Mouse (Mus musculus) MEL (cell line): Measurements from ENCODE around the gene Metrn. TPM values are rescaled to one million over a fixed set of nuclear protein-coding genes. Genes with fewer than 3 reads are reported as not detected.

Experiments
- DNase-seq: peaks from one replicate; pipeline ENCODE4 v3.0.0; 2011; ENCODE audit warnings: low read depth, low spot score
- H3K27ac ChIP-seq: 2 replicates; pipeline ENCODE4 v1.5.1; 2012; ENCODE audit warnings: low read depth, mild to moderate bottlenecking, control low read depth, low read length, moderate library complexity; ENCODE audit not compliant: control insufficient read depth
- H3K27me3 ChIP-seq, 2 experiments: fragments of 150-350 bp in 1 of 2; sonication (generic) in 1 of 2; 2 replicates each; pipeline ENCODE4 v1.6.1; 2012; ENCODE audit warnings: low read length in 2 of 2, mild to moderate bottlenecking in 2 of 2, improper control_type of control experiment in 1 of 2, moderate library complexity in 1 of 2; ENCODE audit not compliant: insufficient read depth in 2 of 2, control insufficient read depth in 1 of 2
- H3K36me3 ChIP-seq, 2 experiments: 2 replicates each; pipeline ENCODE4 v1.6.1; 2012 to 2014; ENCODE audit warnings: low read length in 2 of 2, improper control_type of control experiment in 1 of 2, inconsistent platforms in 1 of 2, mild to moderate bottlenecking in 1 of 2; ENCODE audit not compliant: insufficient read depth in 2 of 2, control insufficient read depth in 1 of 2
- H3K4me1 ChIP-seq, 2 experiments: fragments of 150-350 bp in 1 of 2; sonication (generic) in 1 of 2; 2 replicates each; pipeline ENCODE4 v1.6.1; 2012; ENCODE audit warnings: low read length in 2 of 2, improper control_type of control experiment in 1 of 2, mild to moderate bottlenecking in 1 of 2; ENCODE audit not compliant: insufficient read depth in 2 of 2, control insufficient read depth in 1 of 2
- H3K4me3 ChIP-seq, 2 experiments: fragments of 150-350 bp in 1 of 2; sonication (generic) in 1 of 2; 2 replicates each; pipeline ENCODE4 v1.5.1; 2012; ENCODE audit warnings: low read depth in 2 of 2, low read length in 2 of 2, mild to moderate bottlenecking in 2 of 2, moderate library complexity in 2 of 2, control low read depth in 1 of 2, improper control_type of control experiment in 1 of 2; ENCODE audit not compliant: control insufficient read depth in 1 of 2, insufficient read depth in 1 of 2
- H3K79me2 ChIP-seq: 2 replicates; pipeline ENCODE4 v1.6.1; 2012; ENCODE audit warnings: mild to moderate bottlenecking, low read length, moderate library complexity; ENCODE audit not compliant: control insufficient read depth, poor library complexity, insufficient read depth
- H3K9ac ChIP-seq: 2 replicates; pipeline ENCODE4 v1.6.1; 2012; ENCODE audit warnings: low read depth, mild to moderate bottlenecking, control low read depth, low read length, moderate library complexity; ENCODE audit not compliant: control insufficient read depth, poor library complexity, severe bottlenecking
- H3K9me3 ChIP-seq: fragments of 150-350 bp; sonication (generic); replicated peaks from 2 replicates; pipeline ENCODE4 v1.6.1; 2012; ENCODE audit warnings: mild to moderate bottlenecking, low read length, improper control_type of control experiment, moderate library complexity; ENCODE audit not compliant: insufficient read depth
- BHLHE40 ChIP-seq: IDR thresholded peaks from 2 replicates; pipeline ENCODE4 v1.6.1; 2012; ENCODE audit warnings: low read depth, mild to moderate bottlenecking, inconsistent platforms, low read length, improper control_type of control experiment, borderline replicate concordance
- E2F4 ChIP-seq: IDR thresholded peaks from 2 replicates; pipeline ENCODE4 v1.6.1; 2011; ENCODE audit warnings: low read depth, low read length, improper control_type of control experiment, borderline replicate concordance
- ELF1 ChIP-seq: IDR thresholded peaks from 2 replicates; pipeline ENCODE4 v1.6.1; 2014; ENCODE audit warnings: low read depth, mild to moderate bottlenecking, inconsistent platforms, low read length, improper control_type of control experiment, moderate library complexity
- EP300 ChIP-seq, 2 experiments: IDR thresholded peaks; 2 replicates each; pipeline ENCODE4 v1.6.1; 2011; ENCODE audit warnings: improper control_type of control experiment in 2 of 2, low read length in 2 of 2, low read depth in 1 of 2, mild to moderate bottlenecking in 1 of 2
- GABPA ChIP-seq: IDR thresholded peaks from 2 replicates; pipeline ENCODE4 v1.6.1; 2012; ENCODE audit warnings: low read depth, mild to moderate bottlenecking, inconsistent platforms, low read length, improper control_type of control experiment, moderate library complexity
- JUND ChIP-seq: IDR thresholded peaks from 2 replicates; pipeline ENCODE4 v1.6.1; 2011; ENCODE audit warnings: low read depth, mild to moderate bottlenecking, improper control_type of control experiment, low read length
- MAX ChIP-seq: IDR thresholded peaks from 2 replicates; pipeline ENCODE4 v1.6.1; 2011; ENCODE audit warnings: low read length, improper control_type of control experiment
- MAZ ChIP-seq: IDR thresholded peaks from 2 replicates; pipeline ENCODE4 v1.6.1; 2012; ENCODE audit warnings: low read depth, mild to moderate bottlenecking, inconsistent platforms, low read length, improper control_type of control experiment
- NELFE ChIP-seq: IDR thresholded peaks from 2 replicates; pipeline ENCODE4 v1.6.1; 2011; ENCODE audit warnings: low read depth, low read length, improper control_type of control experiment
- POLR2A ChIP-seq, 2 experiments: IDR thresholded peaks; 2 replicates each; pipeline ENCODE4 v1.6.1; 2011 to 2012; ENCODE audit warnings: low read length in 2 of 2, mild to moderate bottlenecking in 2 of 2, control low read depth in 1 of 2, improper control_type of control experiment in 1 of 2, low read depth in 1 of 2, moderate library complexity in 1 of 2; ENCODE audit not compliant: control insufficient read depth in 1 of 2, insufficient read depth in 1 of 2, poor library complexity in 1 of 2
- POLR2AphosphoS5 ChIP-seq: IDR thresholded peaks from 2 replicates; pipeline ENCODE4 v1.6.1; 2012; ENCODE audit warnings: low read depth, borderline replicate concordance, mild to moderate bottlenecking, inconsistent platforms, low read length, moderate library complexity, mixed read lengths
- RAD21 ChIP-seq: IDR thresholded peaks from 2 replicates; pipeline ENCODE4 v1.6.1; 2011; ENCODE audit warnings: mild to moderate bottlenecking, low read depth, low read length, improper control_type of control experiment
- RCOR1 ChIP-seq: IDR thresholded peaks from 2 replicates; pipeline ENCODE4 v1.6.1; 2012; ENCODE audit warnings: low read depth, mild to moderate bottlenecking, inconsistent platforms, low read length, improper control_type of control experiment
- TAL1 ChIP-seq: IDR thresholded peaks from 2 replicates; pipeline ENCODE4 v1.6.1; 2012; ENCODE audit warnings: mild to moderate bottlenecking, inconsistent platforms, low read length, moderate library complexity, mixed read lengths
- TBP ChIP-seq: IDR thresholded peaks from 2 replicates; pipeline ENCODE4 v1.8.0; 2011; ENCODE audit warnings: low read depth, low read length, improper control_type of control experiment
- TCF12 ChIP-seq: IDR thresholded peaks from 2 replicates; pipeline ENCODE4 v1.6.1; 2014; ENCODE audit warnings: low read depth, mild to moderate bottlenecking, inconsistent platforms, low read length, improper control_type of control experiment, moderate library complexity
- UBTF ChIP-seq: IDR thresholded peaks from 2 replicates; pipeline ENCODE4 v1.6.1; 2012; ENCODE audit warnings: low read depth, mild to moderate bottlenecking, inconsistent platforms, low read length, improper control_type of control experiment, moderate library complexity, borderline replicate concordance; ENCODE audit not compliant: insufficient read depth
- USF1 ChIP-seq: IDR thresholded peaks from 2 replicates; pipeline ENCODE4 v1.6.1; 2014; ENCODE audit warnings: low read depth, mild to moderate bottlenecking, inconsistent platforms, low read length, improper control_type of control experiment, moderate library complexity
- USF2 ChIP-seq, 2 experiments: IDR thresholded peaks; 2 replicates each; pipeline ENCODE4 v1.6.1; 2011 to 2012; ENCODE audit warnings: improper control_type of control experiment in 2 of 2, low read length in 2 of 2, borderline replicate concordance in 1 of 2, inconsistent platforms in 1 of 2, low read depth in 1 of 2, mild to moderate bottlenecking in 1 of 2; ENCODE audit not compliant: insufficient read depth in 1 of 2
- ZNF384 ChIP-seq: IDR thresholded peaks from 2 replicates; pipeline ENCODE4 v1.6.1; 2012; ENCODE audit warnings: low read depth, mild to moderate bottlenecking, inconsistent platforms, low read length, improper control_type of control experiment
- polyA plus RNA-seq, 2 experiments: library from polyadenylated mRNA; stranded (reverse) in 1 of 2; unstranded in 1 of 2; fragments of >175 nt in 1 of 2; fragments of >200 nt in 1 of 2; gene quantifications; 2 replicates each; pipeline versions ENCODE4 v1.2.1 to v1.2.4; 2012; ENCODE audit warnings: low replicate concordance in 2 of 2, low read depth in 1 of 2; ENCODE audit not compliant: insufficient read length in 2 of 2, insufficient read depth in 1 of 2, missing spikeins in 1 of 2
- total RNA-seq: library from RNA; depleted of rRNA; stranded (reverse); fragments of 300-350 nt; gene quantifications from 2 replicates; pipeline ENCODE4 v1.2.3, GENCODE M21; 2012

Metrn gene
- total and polyA plus RNA-seq, 3 experiments, result 95.7 to 116 TPM; not detected in 1

DNA sequence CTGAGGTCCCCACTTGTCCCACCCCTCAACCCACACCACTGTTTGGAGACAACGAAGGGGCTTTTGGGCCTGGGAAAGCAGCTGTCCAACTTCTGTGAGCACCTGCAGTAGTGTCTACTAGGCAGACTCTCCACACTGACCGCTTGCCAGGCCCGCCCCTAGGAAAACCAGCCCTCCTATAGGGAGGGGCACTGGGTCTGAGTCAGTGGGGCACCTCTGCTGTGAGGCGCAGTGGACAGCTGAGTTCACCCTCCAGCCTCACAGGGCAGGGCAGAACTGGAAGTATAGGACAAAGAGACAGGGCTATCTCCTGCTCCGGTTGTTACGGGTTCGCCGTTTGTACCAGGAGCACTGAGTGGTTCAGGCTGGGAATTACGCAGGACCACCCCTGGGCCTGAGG is 42.7 kb downstream of the Metrn start, which contains the start of gene Msln:
TSS of gene Msln (minus strand) at position 138 of the 400 bp plus-strand sequence.
- Histone ChIP-seq H3K4me1 (no peaks in the 10 kb centered on the region), H3K9me3 (no peaks in the 10 kb centered on the region), H3K27ac (no peak within 1 kb of the TSS), H3K27me3 (peaks cover 0 to 10% of the 10 kb centered on the region in 2 experiments; a peak in 3 of 4 replicates), H3K9ac (no peak within 1 kb of the TSS), H3K4me3 (no peak within 1 kb of the TSS), H3K79me2 (no peaks in the 10 kb centered on the region), H3K36me3 (no peaks in the 10 kb centered on the region)
- TF ChIP-seq POLR2A (IDR thresholded peaks at IDR 0.05; ENCODE audit: control insufficient read depth in 1 of 2, insufficient read depth in 1 of 2, low read depth in 1 of 2, low read length in 2 of 2, poor library complexity in 1 of 2) (no peak), JUND (no peak), USF1 (no peak), MAX (no peak), RCOR1 (no peak), BHLHE40 (no peak), E2F4 (no peak)
- DNase-seq, result no peak

DNA sequence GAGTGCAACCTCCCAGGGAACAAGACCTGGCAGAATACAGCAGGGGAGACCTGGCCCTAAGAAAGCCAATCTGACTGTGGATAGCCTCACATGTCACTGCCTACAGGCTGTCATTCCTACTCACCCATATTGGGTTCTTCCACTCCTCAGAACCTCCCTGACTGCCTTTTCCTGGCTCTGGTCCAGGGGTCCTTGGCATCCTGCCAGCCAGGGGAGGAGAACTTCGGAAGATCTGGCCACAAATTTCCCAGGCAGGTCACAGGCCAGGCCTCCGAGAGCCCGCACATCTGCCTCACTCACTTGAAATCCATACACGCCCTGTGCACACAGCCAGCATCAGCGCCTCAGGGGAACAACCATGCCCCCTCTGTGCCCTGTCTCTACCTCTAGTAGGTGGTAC is 45.5 kb downstream of the Metrn start:
- H3K9me3 ChIP-seq, result no peaks in the 10 kb centered on the region
- no peaks in the 10 kb centered on the region for H3K36me3 ChIP-seq
- H3K4me3 ChIP-seq, result no peak overlapping the region
- H3K9ac ChIP-seq, result no peak overlapping the region
- H3K79me2 ChIP-seq, result no peaks in the 10 kb centered on the region
- no peak for DNase-seq
- H3K4me1 ChIP-seq, result no peaks in the 10 kb centered on the region
- no peak overlapping the region for H3K27ac ChIP-seq
- H3K27me3 ChIP-seq, result peaks cover 0 to 1% of the 10 kb centered on the region in 2 experiments; a peak in 1 of 4 replicates
- TF ChIP-seq EP300 (IDR thresholded peaks at IDR 0.05; ENCODE audit: low read depth in 1 of 2, low read length in 2 of 2), result no peak
- no peak for TF ChIP-seq MAZ
- TF ChIP-seq, all 39 proteins: peak for 0

DNA sequence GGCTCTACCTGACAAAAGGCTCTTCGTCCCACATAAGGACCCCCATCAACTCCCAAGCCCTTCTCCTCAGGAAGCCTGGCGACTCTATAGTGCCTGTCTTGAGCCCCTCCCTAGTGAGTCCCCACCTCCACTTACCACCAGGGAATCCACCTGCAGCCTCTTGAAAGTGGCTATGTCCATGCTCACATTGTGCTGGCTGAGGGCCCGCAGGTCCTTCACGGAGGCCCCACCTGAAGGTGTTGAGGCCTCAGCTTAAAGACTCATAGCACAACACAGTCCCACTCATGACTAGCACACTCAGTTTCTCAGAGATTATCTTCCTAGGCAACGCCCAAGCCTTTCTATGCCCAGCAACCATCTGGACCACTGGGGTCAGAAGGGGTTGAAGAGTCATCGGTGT is 47.6 kb downstream of the Metrn start:
- no peak overlapping the region for H3K27ac ChIP-seq
- no peaks in the 10 kb centered on the region for H3K9me3 ChIP-seq
- H3K4me1 ChIP-seq, result no peaks in the 10 kb centered on the region
- TF ChIP-seq TCF12, result no peak
- TF ChIP-seq ZNF384, result no peak
- TF ChIP-seq TAL1, result no peak
- TF ChIP-seq USF2 (IDR thresholded peaks at IDR 0.05; ENCODE audit: borderline replicate concordance in 1 of 2, insufficient read depth in 1 of 2, low read depth in 1 of 2, low read length in 2 of 2), result no peak
- TF ChIP-seq RAD21, result no peak
- no peak for TF ChIP-seq TBP
- TF ChIP-seq NELFE, result no peak
- TF ChIP-seq POLR2AphosphoS5, result no peak
- TF ChIP-seq E2F4, result no peak
- TF ChIP-seq GABPA, result no peak
- TF ChIP-seq UBTF, result no peak
- TF ChIP-seq ELF1, result no peak
- TF ChIP-seq, all 39 proteins: peak for 0
- H3K4me3 ChIP-seq, result no peak overlapping the region
- H3K36me3 ChIP-seq, result no peaks in the 10 kb centered on the region
- no peak overlapping the region for H3K9ac ChIP-seq
- H3K27me3 ChIP-seq, result peaks cover 0 to 1% of the 10 kb centered on the region in 2 experiments; a peak in 1 of 4 replicates
- no peaks in the 10 kb centered on the region for H3K79me2 ChIP-seq
- no peak for DNase-seq
